Mouse (Mus musculus) cerebellum, adult 2 months (tissue): Measurements from ENCODE around the gene Mon2. TPM values are rescaled to one million over a fixed set of nuclear protein-coding genes. Genes with fewer than 3 reads are reported as not detected.

Source experiments
- DNase-seq, 2 experiments: peaks; one replicate each; pipeline ENCODE4 v3.0.0; 2021
- H3K27ac ChIP-seq: fragments of 200-500 bp; 2 replicates; pipeline ENCODE4 v1.5.1; 2012; ENCODE audit warnings: low read length, control low read depth, inconsistent platforms; ENCODE audit not compliant: insufficient read depth
- H3K27me3 ChIP-seq: fragments of 200-500 bp; 2 replicates; pipeline ENCODE4 v1.6.1; 2012; ENCODE audit warnings: inconsistent platforms, mild to moderate bottlenecking, low read length, moderate library complexity; ENCODE audit not compliant: control insufficient read depth, insufficient read depth
- H3K4me1 ChIP-seq: fragments of 200-500 bp; 2 replicates; pipeline ENCODE4 v1.6.1; 2011; ENCODE audit warnings: low read length; ENCODE audit not compliant: control insufficient read depth, insufficient read depth
- H3K4me3 ChIP-seq: fragments of 200-500 bp; replicated peaks from 2 replicates; pipeline ENCODE3; 2011; ENCODE audit warnings: mild to moderate bottlenecking, low read depth, low read length, control low read depth; ENCODE audit not compliant: insufficient read depth
- CTCF ChIP-seq: fragments of 200-500 bp; IDR thresholded peaks from 2 replicates; pipeline ENCODE4 v1.5.1; 2011; ENCODE audit warnings: low read depth, mild to moderate bottlenecking, control low read depth, low read length, moderate library complexity, borderline replicate concordance; ENCODE audit not compliant: insufficient read depth
- POLR2A ChIP-seq: fragments of 200-500 bp; IDR thresholded peaks from 2 replicates; pipeline ENCODE4 v1.6.1; 2011; ENCODE audit warnings: low read length, control low read depth, borderline replicate concordance; ENCODE audit not compliant: insufficient read depth
- WGBS: fragments of 180-500 bp; shearing (Covaris S2); methylation state at CpG from one replicate; pipeline ENCODE4 v1.1.7; 2018; 5-methylcytosine and 5-hydroxymethylcytosine counted together
- polyA plus RNA-seq: library from polyadenylated mRNA; depleted of rRNA; stranded (reverse); fragments of >200 nt; gene quantifications from 2 replicates; pipeline ENCODE4 v1.2.3, GENCODE M21; 2012

Gene Mon2
- polyA plus RNA-seq, 1 experiment: 67.2 TPM

- no peak overlapping the region for H3K4me3 ChIP-seq
- TF ChIP-seq POLR2A (no peak), CTCF (no peak)
- 75% methylated on average over 1 of the region's 1 CpGs for WGBS
- H3K27me3 ChIP-seq: no peaks in the 10 kb centered on the region
- no peaks in the 10 kb centered on the region for H3K4me1 ChIP-seq
- H3K27ac ChIP-seq: no peak overlapping the region
- no peak for DNase-seq
Measured at GRCm38 (mm10) chr10:123001985-123002384, 74.3 kb downstream of the Mon2 start.

- WGBS: 93% methylated on average over 3 of the region's 3 CpGs
- Histone ChIP-seq H3K27me3 (no peaks in the 10 kb centered on the region), H3K4me1 (no peaks in the 10 kb centered on the region), H3K27ac (no peak overlapping the region), H3K4me3 (no peak overlapping the region)
- no peak for TF ChIP-seq POLR2A
- no peak for TF ChIP-seq CTCF
- no peak for DNase-seq
Measured at GRCm38 (mm10) chr10:123001363-123001762, 74.9 kb downstream of the Mon2 start.

GRCm38 (mm10) chr10:122999356-122999755, 76.9 kb downstream of the Mon2 start:
- no peaks in the 10 kb centered on the region for H3K27me3 ChIP-seq
- H3K4me3 ChIP-seq: no peak overlapping the region
- 56% methylated on average over 6 of the region's 6 CpGs for WGBS
- TF ChIP-seq CTCF: no peak
- TF ChIP-seq POLR2A: no peak
- DNase-seq: no peak
- H3K27ac ChIP-seq: no peak overlapping the region
- no peaks in the 10 kb centered on the region for H3K4me1 ChIP-seq

GRCm38 (mm10) chr10:122997852-122998251, 78.5 kb downstream of the Mon2 start:
- no peak overlapping the region for H3K4me3 ChIP-seq
- H3K4me1 ChIP-seq: no peaks in the 10 kb centered on the region
- WGBS: 90% methylated on average over 2 of the region's 2 CpGs
- no peak for DNase-seq
- TF ChIP-seq POLR2A: no peak
- no peak for TF ChIP-seq CTCF
- no peak overlapping the region for H3K27ac ChIP-seq
- H3K27me3 ChIP-seq: no peaks in the 10 kb centered on the region

GRCm38 (mm10) chr10:122994402-122995107, 81.8 kb downstream of the Mon2 start:
- Histone ChIP-seq H3K27me3 (no peaks in the 10 kb centered on the region), H3K4me1 (peaks cover 17% of the 10 kb centered on the region), H3K27ac (no peak overlapping the region), H3K4me3 (no peak overlapping the region)
- 48% methylated on average over 17 of the region's 17 CpGs for WGBS
- DNase-seq: no peak
- TF ChIP-seq CTCF (no peak), POLR2A (no peak)

- WGBS: 48% methylated on average over 9 of the region's 9 CpGs
- Histone ChIP-seq H3K27me3 (no peaks in the 10 kb centered on the region), H3K27ac (peak overlapping the region; percentile 15), H3K4me3 (no peak overlapping the region), H3K4me1 (peaks cover 21% of the 10 kb centered on the region)
- TF ChIP-seq POLR2A (no peak), CTCF (no peak)
- peak in 1 of 2 experiments; percentile 44 for DNase-seq
Measured at GRCm38 (mm10) chr10:122991648-122992047, 84.7 kb downstream of the Mon2 start.

- WGBS: 17% methylated on average over 9 of the region's 9 CpGs
- Histone ChIP-seq H3K27me3 (no peaks in the 10 kb centered on the region), H3K4me3 (no peak overlapping the region), H3K27ac (peak overlapping the region; percentile 60), H3K4me1 (peaks cover 21% of the 10 kb centered on the region)
- peak; percentile 53 to 80 for DNase-seq
- no peak for TF ChIP-seq CTCF
- no peak for TF ChIP-seq POLR2A
Measured at GRCm38 (mm10) chr10:122991053-122991452, 85.3 kb downstream of the Mon2 start.

GRCm38 (mm10) chr10:122990606-122991005, 85.7 kb downstream of the Mon2 start:
- Histone ChIP-seq H3K4me3 (no peak overlapping the region), H3K27ac (peak overlapping the region; percentile 60), H3K4me1 (peaks cover 21% of the 10 kb centered on the region), H3K27me3 (no peaks in the 10 kb centered on the region)
- TF ChIP-seq POLR2A (no peak), CTCF (0 out of 2 replicates have a peak, but pooled peaks have one; percentile 8)
- DNase-seq: peak; percentile 41 to 47
- 59% methylated on average over 6 of the region's 6 CpGs for WGBS
